Mouse (Mus musculus) hindbrain, embryonic 12.5 days (tissue): ENCODE measurements at regions not wholly inside any gene's neighbourhood (a gene's known extent, or its start where the extent isn't known, plus 50 kb on each side); places are given as distances from the start of the nearest gene placed in this dataset.

Experiments used
- ATAC-seq: fragments of 200-750 bp; cut with Nextera tagmentation; 2 replicates; pipeline ENCODE4 v1.8.0; 2017; ENCODE audit warnings: moderate TSS enrichment; ENCODE audit not compliant: low FRiP score
- H3K27ac ChIP-seq: fragments of 300-500 bp; sonication (generic); 2 replicates; pipeline ENCODE4 v1.5.1; 2016; ENCODE audit warnings: mild to moderate bottlenecking
- H3K27me3 ChIP-seq: fragments of 300-500 bp; sonication (generic); 2 replicates; pipeline ENCODE4 v1.6.1; 2016; ENCODE audit warnings: mild to moderate bottlenecking
- H3K36me3 ChIP-seq: fragments of 300-500 bp; sonication (generic); 2 replicates; pipeline ENCODE4 v1.6.1; 2016; ENCODE audit warnings: mild to moderate bottlenecking
- H3K4me1 ChIP-seq: fragments of 300-500 bp; sonication (generic); 2 replicates; pipeline ENCODE4 v1.6.1; 2016
- H3K4me2 ChIP-seq: fragments of 300-500 bp; sonication (generic); replicated peaks from 2 replicates; pipeline ENCODE4 v1.6.1; 2016; ENCODE audit warnings: mild to moderate bottlenecking
- H3K4me3 ChIP-seq: fragments of 300-500 bp; sonication (generic); 2 replicates; pipeline ENCODE4 v1.5.1; 2016; ENCODE audit warnings: mild to moderate bottlenecking
- H3K9ac ChIP-seq: fragments of 300-500 bp; sonication (generic); 2 replicates; pipeline ENCODE4 v1.6.1; 2016; ENCODE audit warnings: mild to moderate bottlenecking, moderate library complexity
- H3K9me3 ChIP-seq: fragments of 300-500 bp; sonication (generic); replicated peaks from 2 replicates; pipeline ENCODE4 v1.6.1; 2016; ENCODE audit warnings: mild to moderate bottlenecking
- WGBS: fragments of 180-500 bp; shearing (Covaris S2); methylation state at CpG from one replicate; pipeline ENCODE4 v1.1.7; 2016; 5-methylcytosine and 5-hydroxymethylcytosine counted together

DNA sequence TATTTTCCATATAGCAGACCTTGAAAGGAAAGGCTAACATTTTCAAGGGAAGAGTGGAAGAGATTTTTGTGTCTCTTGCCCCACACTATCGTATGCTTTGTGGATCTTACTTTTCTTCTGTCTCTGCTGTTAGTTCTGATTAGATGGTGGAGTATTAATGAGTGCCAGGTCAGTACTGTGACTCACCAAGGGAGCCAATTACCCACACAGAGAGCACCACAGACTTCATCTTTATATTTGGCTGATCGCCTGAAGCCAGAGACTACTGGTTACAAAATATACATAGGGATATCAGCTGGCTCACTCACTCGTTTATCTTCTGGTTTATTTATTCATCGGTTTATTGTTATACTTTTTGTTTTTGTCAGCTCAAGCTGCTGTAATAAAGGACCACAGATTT, 381.5 kb downstream of the Brinp2 start:
- no peak overlapping the region for H3K9ac ChIP-seq
- H3K27me3 ChIP-seq, result no peaks in the 10 kb centered on the region
- WGBS, result 79% methylated on average over 4 of the region's 4 CpGs
- no peak overlapping the region for H3K4me3 ChIP-seq
- H3K36me3 ChIP-seq, result no peaks in the 10 kb centered on the region
- H3K27ac ChIP-seq, result no peak overlapping the region
- H3K9me3 ChIP-seq, result no peaks in the 10 kb centered on the region
- ATAC-seq, result no peak
- no peaks in the 10 kb centered on the region for H3K4me1 ChIP-seq
- no peak overlapping the region for H3K4me2 ChIP-seq

DNA sequence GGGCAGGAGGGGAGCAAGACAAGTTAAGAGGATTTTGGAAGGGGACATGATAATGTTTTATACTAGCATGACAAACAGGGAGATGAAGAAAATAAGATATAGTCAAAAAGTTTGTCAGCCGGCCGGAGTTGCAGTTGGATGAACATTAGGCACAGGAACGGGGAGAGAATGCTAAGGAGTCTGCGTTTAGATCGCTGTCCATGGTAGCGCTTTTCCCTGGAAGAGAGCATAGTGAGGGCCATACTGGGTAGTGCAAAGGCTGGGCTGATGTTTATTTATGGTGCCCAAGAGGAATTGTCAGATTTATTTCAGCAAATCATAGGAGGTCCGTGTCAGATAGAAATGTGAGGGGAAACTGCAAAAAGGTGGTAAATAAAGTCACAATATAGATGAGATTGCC, 337.0 kb downstream of the Brinp2 start:
- no peaks in the 10 kb centered on the region for H3K9me3 ChIP-seq
- ATAC-seq, result no peak
- 27% methylated on average over 7 of the region's 7 CpGs for WGBS

DNA sequence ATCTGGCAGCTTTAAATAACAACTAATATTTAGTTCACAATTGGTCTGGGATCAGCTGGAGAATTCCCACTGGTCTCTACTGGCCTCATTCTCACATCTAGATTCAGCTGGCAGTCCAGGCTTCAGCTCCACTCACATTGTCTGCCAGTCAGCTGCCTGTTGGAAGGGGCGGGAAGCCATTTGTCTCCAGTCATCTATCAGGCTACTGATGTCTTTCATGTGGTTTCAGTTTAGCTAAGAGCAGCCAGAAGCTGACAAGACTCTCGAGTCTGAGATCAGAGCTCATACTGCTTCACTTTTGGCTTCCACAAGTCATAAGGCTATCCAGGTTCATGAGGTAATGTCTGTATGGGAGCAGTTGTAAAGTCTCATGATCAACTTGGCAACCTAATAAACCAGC, 316.4 kb downstream of the Brinp2 start:
- Histone ChIP-seq H3K4me2 (no peak overlapping the region), H3K27ac (no peak overlapping the region), H3K4me1 (no peaks in the 10 kb centered on the region), H3K9ac (no peak overlapping the region), H3K9me3 (no peaks in the 10 kb centered on the region), H3K4me3 (no peak overlapping the region), H3K27me3 (no peaks in the 10 kb centered on the region), H3K36me3 (no peaks in the 10 kb centered on the region)
- WGBS, result 34% methylated on average over 2 of the region's 2 CpGs
- ATAC-seq, result no peak

More for the DNA sequence above, 337.0 kb downstream of the Brinp2 start:
- Histone ChIP-seq H3K27ac (no peak overlapping the region), H3K27me3 (no peaks in the 10 kb centered on the region), H3K9ac (no peak overlapping the region), H3K4me1 (no peaks in the 10 kb centered on the region), H3K4me2 (no peak overlapping the region), H3K4me3 (no peak overlapping the region), H3K36me3 (no peaks in the 10 kb centered on the region)

DNA sequence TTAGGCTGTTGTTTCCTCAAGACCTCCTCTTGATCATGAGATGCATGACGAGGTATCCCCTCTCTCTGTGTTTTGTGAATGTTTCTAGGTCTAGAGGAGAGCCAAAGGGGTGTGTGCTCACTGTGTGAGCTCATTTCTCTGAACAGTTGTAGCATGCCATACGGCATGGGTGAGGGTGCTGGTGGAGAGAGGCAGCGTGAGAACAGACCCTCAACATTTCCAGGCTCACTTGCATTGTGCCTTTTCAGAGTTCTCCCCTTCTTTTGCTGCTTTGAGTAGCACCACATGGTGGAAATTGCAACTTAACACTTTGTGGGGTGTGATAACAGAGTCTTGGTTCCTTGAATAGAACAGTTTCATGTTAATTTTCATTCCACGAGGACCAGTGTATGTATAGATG, 315.8 kb downstream of the Brinp2 start:
- no peak for ATAC-seq
- H3K36me3 ChIP-seq, result no peaks in the 10 kb centered on the region
- H3K4me1 ChIP-seq, result no peaks in the 10 kb centered on the region
- no peak overlapping the region for H3K4me2 ChIP-seq
- H3K27me3 ChIP-seq, result no peaks in the 10 kb centered on the region
- no peak overlapping the region for H3K4me3 ChIP-seq
- no peak overlapping the region for H3K9ac ChIP-seq
- WGBS, result 77% methylated on average over 4 of the region's 4 CpGs
- no peak overlapping the region for H3K27ac ChIP-seq
- H3K9me3 ChIP-seq, result no peaks in the 10 kb centered on the region

DNA sequence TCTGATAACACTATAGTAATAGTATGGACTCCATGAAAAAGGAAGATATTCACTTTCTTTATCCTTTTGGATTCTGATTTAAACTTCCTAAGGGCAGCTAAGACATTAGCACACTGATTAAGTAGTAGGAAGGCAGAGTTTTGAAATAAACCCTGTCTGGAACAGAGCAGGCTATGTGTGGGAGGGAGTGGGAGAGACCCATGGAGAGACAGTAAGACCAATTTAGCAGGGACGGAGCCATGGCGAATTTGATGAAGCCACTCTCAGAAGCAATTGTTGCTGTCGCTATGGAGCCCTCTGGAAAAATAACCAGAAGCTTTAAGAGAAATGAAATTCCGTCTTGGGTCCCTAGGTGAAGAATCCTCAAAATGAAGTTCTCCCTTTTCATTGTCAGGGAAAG, 303.5 kb downstream of the Brinp2 start:
- H3K27ac ChIP-seq, result no peak overlapping the region

DNA sequence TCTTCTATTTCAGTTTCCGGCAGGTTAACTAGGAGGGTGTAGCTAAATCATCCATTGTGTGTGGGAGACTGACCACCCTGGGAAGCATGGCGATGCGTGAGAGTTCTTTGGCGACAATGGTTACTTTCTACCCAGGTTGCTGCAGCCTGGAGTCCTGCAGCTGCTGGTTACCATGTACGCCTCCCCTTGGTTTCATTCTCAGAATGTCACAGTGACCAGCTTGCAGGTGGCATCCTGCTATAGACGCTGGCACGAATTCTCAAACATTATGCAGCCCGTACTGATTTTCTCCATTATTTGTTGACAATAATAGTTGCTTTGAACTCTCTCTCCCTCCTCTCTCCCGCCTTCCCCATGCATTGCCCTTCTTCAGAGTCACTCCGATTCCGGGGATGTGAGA, 301.2 kb downstream of the Brinp2 start:
- Histone ChIP-seq H3K4me3 (no peak overlapping the region), H3K9me3 (no peaks in the 10 kb centered on the region), H3K9ac (no peak overlapping the region), H3K4me2 (no peak overlapping the region), H3K27me3 (no peaks in the 10 kb centered on the region), H3K4me1 (no peaks in the 10 kb centered on the region), H3K27ac (no peak overlapping the region), H3K36me3 (no peaks in the 10 kb centered on the region)
- ATAC-seq, result no peak
- 74% methylated on average over 11 of the region's 11 CpGs for WGBS

More for the DNA sequence above, 303.5 kb downstream of the Brinp2 start:
- no peak overlapping the region for H3K4me3 ChIP-seq
- WGBS, result 76% methylated on average over 4 of the region's 4 CpGs
- H3K9me3 ChIP-seq, result no peaks in the 10 kb centered on the region
- no peaks in the 10 kb centered on the region for H3K27me3 ChIP-seq
- H3K36me3 ChIP-seq, result no peaks in the 10 kb centered on the region
- H3K9ac ChIP-seq, result no peak overlapping the region
- no peak for ATAC-seq
- H3K4me2 ChIP-seq, result no peak overlapping the region
- H3K4me1 ChIP-seq, result no peaks in the 10 kb centered on the region

DNA sequence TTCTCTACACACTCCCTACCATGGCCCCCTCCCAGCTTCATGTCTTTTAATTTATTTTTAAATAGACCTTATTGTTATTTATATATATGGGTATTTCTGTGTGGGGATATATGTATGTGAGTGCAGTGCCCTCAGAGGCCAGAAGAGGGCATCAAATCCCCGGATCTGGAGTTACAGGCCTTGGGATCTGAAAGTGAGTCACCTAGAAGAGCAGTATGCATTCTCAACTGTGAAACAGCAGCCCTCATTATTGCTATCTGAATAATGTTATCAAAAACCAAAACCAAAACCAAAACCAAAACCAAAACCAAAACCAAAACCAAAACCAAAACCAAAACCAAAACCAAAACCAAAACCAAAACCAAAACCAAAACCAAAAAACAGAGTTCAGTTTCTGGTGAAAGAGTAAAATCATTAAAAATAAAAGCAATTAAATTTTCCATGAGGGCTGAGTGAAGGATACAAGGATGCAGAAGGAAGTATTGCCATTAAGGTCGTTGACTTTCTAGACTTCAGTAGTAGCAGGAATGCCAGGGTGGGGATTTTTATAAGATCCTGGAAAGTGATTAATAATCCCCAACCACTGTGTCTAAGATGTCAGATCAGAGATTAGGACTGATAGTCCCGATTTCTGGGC, 299.0 kb downstream of the Brinp2 start:
- ATAC-seq, result no peak

DNA sequence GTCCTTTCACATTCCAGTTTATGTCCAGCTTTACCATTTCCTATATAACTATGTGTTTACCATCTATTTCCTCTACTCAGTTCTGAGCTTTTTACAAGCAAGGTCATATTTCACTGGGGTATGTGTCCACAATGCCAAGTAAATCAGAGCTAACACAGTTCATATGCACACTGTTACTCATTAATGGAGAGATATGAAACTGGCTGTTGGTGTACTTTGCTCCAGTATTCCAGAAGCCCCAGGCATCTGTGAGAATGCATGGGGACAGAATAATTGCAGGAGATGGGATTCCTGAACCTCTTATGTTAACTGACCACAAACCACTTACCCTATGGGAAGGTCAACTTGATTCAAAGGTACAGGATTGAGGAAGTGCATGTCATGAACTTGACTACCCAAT, 298.3 kb downstream of the Brinp2 start:
- no peaks in the 10 kb centered on the region for H3K4me1 ChIP-seq
- no peak overlapping the region for H3K27ac ChIP-seq
- no peak overlapping the region for H3K4me3 ChIP-seq
- no peak overlapping the region for H3K9ac ChIP-seq
- H3K27me3 ChIP-seq, result no peaks in the 10 kb centered on the region
- H3K9me3 ChIP-seq, result no peaks in the 10 kb centered on the region
- H3K36me3 ChIP-seq, result no peaks in the 10 kb centered on the region
- H3K4me2 ChIP-seq, result no peak overlapping the region
- no peak for ATAC-seq

More for the DNA sequence above, 299.0 kb downstream of the Brinp2 start:
- no peak overlapping the region for H3K4me3 ChIP-seq
- 73% methylated on average over 3 of the region's 3 CpGs for WGBS
- H3K4me2 ChIP-seq, result no peak overlapping the region
- no peaks in the 10 kb centered on the region for H3K27me3 ChIP-seq
- H3K27ac ChIP-seq, result no peak overlapping the region
- no peak overlapping the region for H3K9ac ChIP-seq
- no peaks in the 10 kb centered on the region for H3K36me3 ChIP-seq
- H3K9me3 ChIP-seq, result no peaks in the 10 kb centered on the region
- no peaks in the 10 kb centered on the region for H3K4me1 ChIP-seq

DNA sequence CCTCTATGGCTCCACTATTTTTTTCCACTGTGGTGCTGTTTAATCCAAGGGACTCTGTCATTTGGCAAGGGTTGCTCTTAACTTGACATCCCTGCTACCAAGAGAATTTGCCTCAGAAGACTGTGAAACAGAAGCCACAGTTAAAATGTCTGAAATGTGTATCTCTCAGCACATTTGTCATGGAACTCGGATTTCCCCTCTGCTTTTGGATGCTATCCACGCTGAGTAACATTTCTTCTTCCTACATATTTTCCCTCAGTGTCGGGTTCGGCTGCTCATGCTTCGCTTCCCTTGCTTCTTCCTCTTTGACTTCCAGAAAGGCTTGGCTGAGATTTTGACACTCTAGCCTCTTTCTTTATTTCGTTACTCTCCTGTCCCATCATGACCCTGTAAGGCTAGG, 294.1 kb downstream of the Brinp2 start:
- Histone ChIP-seq H3K27me3 (no peaks in the 10 kb centered on the region), H3K27ac (no peak overlapping the region), H3K9ac (no peak overlapping the region), H3K4me3 (no peak overlapping the region), H3K4me2 (no peak overlapping the region), H3K9me3 (no peaks in the 10 kb centered on the region), H3K36me3 (no peaks in the 10 kb centered on the region), H3K4me1 (no peaks in the 10 kb centered on the region)
- WGBS, result 86% methylated on average over 6 of the region's 6 CpGs
- no peak for ATAC-seq

DNA sequence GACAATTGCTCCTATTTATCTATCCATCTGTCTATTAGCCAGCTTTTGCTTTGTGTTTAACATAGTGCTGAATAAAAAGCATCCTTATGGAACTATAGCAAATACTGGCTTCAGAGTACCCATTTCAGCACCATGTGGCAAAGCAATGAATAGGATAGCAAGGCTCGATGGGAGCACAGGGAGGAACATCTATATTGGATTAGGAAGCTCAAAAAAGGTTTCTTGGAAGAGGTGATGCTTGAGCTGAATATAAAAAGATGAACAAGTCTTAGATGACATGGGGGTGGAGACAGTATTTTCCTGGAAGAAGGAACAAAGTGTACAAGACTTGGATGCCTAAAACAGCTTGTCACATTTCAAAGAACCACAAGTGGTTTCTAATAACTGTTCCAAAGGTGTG, 273.9 kb downstream of the Brinp2 start:
- H3K27ac ChIP-seq, result no peak overlapping the region
- no peaks in the 10 kb centered on the region for H3K27me3 ChIP-seq
- no peak overlapping the region for H3K9ac ChIP-seq
- H3K4me3 ChIP-seq, result no peak overlapping the region
- H3K9me3 ChIP-seq, result no peaks in the 10 kb centered on the region
- no peaks in the 10 kb centered on the region for H3K4me1 ChIP-seq
- no peak overlapping the region for H3K4me2 ChIP-seq
- WGBS, result 79% methylated on average over 1 of the region's 1 CpGs
- no peaks in the 10 kb centered on the region for H3K36me3 ChIP-seq
- ATAC-seq, result no peak

DNA sequence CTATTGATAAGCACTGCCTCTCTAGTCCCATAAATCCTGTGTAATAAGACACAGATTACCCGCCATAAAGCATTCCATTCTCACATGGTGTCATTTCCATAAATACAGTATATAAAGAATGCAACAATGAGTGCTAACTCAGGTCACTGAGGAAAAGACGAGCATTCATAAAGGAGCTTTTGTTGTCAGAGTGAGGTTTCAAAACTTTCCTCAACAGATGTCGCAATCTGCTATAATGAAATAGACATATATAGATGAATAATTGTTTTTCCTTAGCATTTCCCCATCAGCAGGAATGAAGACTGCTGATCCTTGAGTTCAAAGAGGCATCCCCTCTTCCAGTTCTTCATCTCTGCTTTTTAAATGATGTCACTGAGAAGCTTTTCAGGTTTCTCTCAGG, 270.3 kb downstream of the Brinp2 start:
- Histone ChIP-seq H3K9ac (no peak overlapping the region), H3K4me2 (no peak overlapping the region), H3K36me3 (no peaks in the 10 kb centered on the region), H3K27me3 (no peaks in the 10 kb centered on the region), H3K9me3 (no peaks in the 10 kb centered on the region), H3K27ac (no peak overlapping the region), H3K4me1 (no peaks in the 10 kb centered on the region), H3K4me3 (no peak overlapping the region)
- ATAC-seq, result no peak
- WGBS, result 78% methylated on average over 3 of the region's 3 CpGs

DNA sequence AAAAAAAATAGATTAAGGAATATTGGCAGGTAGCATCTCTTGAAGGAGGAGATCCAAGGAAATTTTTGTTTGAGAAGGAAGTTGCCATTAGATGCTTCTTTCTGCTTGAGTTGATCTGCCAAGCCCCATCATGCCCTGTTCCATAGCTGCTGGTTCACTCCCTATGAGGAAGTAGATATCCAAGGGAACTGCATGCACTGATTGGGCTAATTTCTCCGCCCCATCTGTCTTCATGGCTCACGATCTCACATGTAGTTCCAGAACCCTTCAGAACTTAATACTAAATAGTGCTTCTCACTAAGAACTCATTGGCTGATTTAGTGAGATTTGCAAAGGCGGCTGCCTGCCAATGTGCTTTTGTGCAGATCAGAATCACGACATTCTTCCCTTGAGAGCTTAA, 258.6 kb downstream of the Brinp2 start:
- Histone ChIP-seq H3K27ac (no peak overlapping the region), H3K27me3 (no peaks in the 10 kb centered on the region), H3K4me1 (no peaks in the 10 kb centered on the region), H3K9ac (no peak overlapping the region), H3K4me2 (no peak overlapping the region), H3K9me3 (no peaks in the 10 kb centered on the region), H3K4me3 (no peak overlapping the region), H3K36me3 (no peaks in the 10 kb centered on the region)
- ATAC-seq, result no peak
- WGBS, result 84% methylated on average over 4 of the region's 4 CpGs

DNA sequence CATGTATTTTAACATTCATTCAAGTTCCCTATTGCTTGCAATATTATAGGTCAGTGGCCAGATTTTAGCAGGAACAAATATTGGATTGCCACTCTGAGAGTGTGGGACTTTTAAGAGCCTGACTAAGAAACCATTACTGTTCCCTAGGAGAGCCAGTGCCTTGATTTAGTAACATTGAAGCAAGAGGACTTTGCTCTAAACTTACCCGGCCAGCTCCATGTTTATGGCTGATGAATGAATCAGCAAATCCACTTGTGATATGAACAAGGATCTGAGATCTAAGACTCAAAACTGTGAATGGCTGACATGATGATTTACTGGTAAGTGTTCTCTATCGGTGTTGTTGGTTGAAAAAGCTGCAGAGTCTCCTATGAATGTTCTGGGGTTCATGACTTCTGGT, 236.4 kb downstream of the Brinp2 start:
- Histone ChIP-seq H3K9ac (no peak overlapping the region), H3K9me3 (no peaks in the 10 kb centered on the region), H3K4me2 (no peak overlapping the region), H3K27me3 (no peaks in the 10 kb centered on the region), H3K4me1 (no peaks in the 10 kb centered on the region), H3K4me3 (no peak overlapping the region), H3K36me3 (no peaks in the 10 kb centered on the region), H3K27ac (no peak overlapping the region)
- 90% methylated on average over 2 of the region's 2 CpGs for WGBS
- ATAC-seq, result no peak
